ENCODE assay signal across 21 mouse cellular contexts in the genomic region with DNA sequence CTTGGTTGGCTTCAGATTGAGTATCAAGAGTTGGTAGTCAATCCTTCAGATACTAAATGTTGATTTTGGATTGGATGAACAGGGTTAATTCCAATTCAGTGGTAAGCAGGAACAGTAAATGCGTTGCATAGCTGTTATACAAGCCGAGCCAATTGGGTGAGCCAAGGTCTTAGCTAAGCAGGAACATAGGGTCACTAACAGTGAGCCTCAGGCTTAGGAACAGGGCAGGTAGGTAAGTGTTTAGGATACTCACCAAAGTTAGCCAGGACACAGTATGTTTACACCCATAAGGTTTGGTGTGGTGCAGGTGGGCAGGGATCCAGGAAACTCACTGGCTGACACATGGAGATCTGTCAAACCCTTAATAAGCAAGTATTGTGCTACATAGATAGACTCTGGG. TPM values are rescaled to one million over a fixed set of nuclear protein-coding genes. Genes with fewer than 3 reads are reported as not detected.
A peak's percentile ranks its signal among the peaks of the same experiment; 100 is the strongest.
DNase-seq lines count a peak whose midpoint lies in the region; ATAC-seq lines count a peak whose summit lies in the region.
"Had no signal": no experiment of that assay in that cellular context is flagged by ENCODE, and none has a peak within 500 bp of the region (broad histone marks: within the 10 kb centered on the region; RNA-seq: fewer than 3 reads in every experiment).

No protein-coding gene starts in this region.

- H3K4me2 ChIP-seq in heart, embryonic 11.5 days: no peak overlapping the region
- H3K4me2 ChIP-seq: embryonic facial prominence, embryonic 12.5 days; forebrain, embryonic 12.5 days; heart, embryonic 13.5 days; hindbrain, embryonic 15.5 days had no signal

- peak; percentile 20 for DNase-seq in adrenal gland, adult 2 months
- DNase-seq in adrenal gland, postnatal 25 days: no peak
- DNase-seq in heart, adult 11 months: peak; percentile 59
- peak; percentile 25 for DNase-seq in kidney, postnatal 14 days
- no peak for DNase-seq in kidney, postnatal 4 days
- DNase-seq in adipocyte (ENCODE audit: low spot score): peak; percentile 24
- DNase-seq in urinary bladder, postnatal 4 days (ENCODE audit: low spot score in 2 of 2): no peak
- DNase-seq: B cell, adult 2 months; cerebellum, adult 11-12 months; cerebellum, adult 9-10 months; cerebellum, postnatal 25 days; gastrocnemius, postnatal 10 days; heart, postnatal 36 days had no signal

- H3K9ac ChIP-seq in heart, embryonic 11.5 days (ENCODE audit: low read depth, low read length): no peak overlapping the region
- H3K9ac ChIP-seq: embryonic facial prominence, embryonic 12.5 days; forebrain, embryonic 12.5 days; heart, embryonic 13.5 days; hindbrain, embryonic 15.5 days had no signal

- ATAC-seq in heart, embryonic 11.5 days (replicated peaks; ENCODE audit: insufficient number of reproducible peaks, low FRiP score, low TSS enrichment): no peak
- ATAC-seq: CD4-positive, CD25-positive, alpha-beta regulatory T cell, adult 4 months; forebrain, embryonic 16.5 days had no signal

- H3K4me1 ChIP-seq in heart, embryonic 11.5 days (ENCODE audit: control insufficient read depth, insufficient read depth, low read length): no peaks in the 10 kb centered on the region
- H3K4me1 ChIP-seq: embryonic facial prominence, embryonic 12.5 days; forebrain, embryonic 12.5 days; heart, embryonic 13.5 days; hindbrain, embryonic 15.5 days had no signal

- no peaks in the 10 kb centered on the region for H3K36me3 ChIP-seq in heart, embryonic 11.5 days (ENCODE audit: control insufficient read depth, insufficient read depth, low read length)
- H3K36me3 ChIP-seq: forebrain, embryonic 12.5 days; hindbrain, embryonic 15.5 days had no signal

- H3K27ac ChIP-seq in heart, embryonic 11.5 days (ENCODE audit: low read depth, low read length): no peak overlapping the region
- H3K27ac ChIP-seq: embryonic facial prominence, embryonic 12.5 days; forebrain, embryonic 12.5 days; heart, embryonic 13.5 days; hindbrain, embryonic 15.5 days had no signal

- no peaks in the 10 kb centered on the region for H3K27me3 ChIP-seq in heart, embryonic 11.5 days (ENCODE audit: control insufficient read depth, insufficient read depth, low read length)
- H3K27me3 ChIP-seq: embryonic facial prominence, embryonic 12.5 days; forebrain, embryonic 12.5 days; heart, embryonic 13.5 days; hindbrain, embryonic 15.5 days had no signal

- no peaks in the 10 kb centered on the region for H3K9me3 ChIP-seq in heart, embryonic 11.5 days (replicated peaks; ENCODE audit: control insufficient read depth, low read length)
- H3K9me3 ChIP-seq: embryonic facial prominence, embryonic 12.5 days; forebrain, embryonic 12.5 days; G1E; heart, embryonic 13.5 days; hindbrain, embryonic 15.5 days had no signal

- 88% methylated on average over 2 of the region's 2 CpGs for WGBS in heart, embryonic 11.5 days (ENCODE audit: insufficient replicate concordance)

- no peak overlapping the region for H3K4me3 ChIP-seq in heart, embryonic 11.5 days (ENCODE audit: low read depth, low read length)
- H3K4me3 ChIP-seq: embryonic facial prominence, embryonic 12.5 days; forebrain, embryonic 12.5 days; heart, embryonic 13.5 days; hindbrain, embryonic 15.5 days had no signal

RNA-seq across cellular contexts. Expression of gene Lyrm1, which starts 48.3 kb away (rescaled TPM):
- total RNA-seq in adrenal gland, adult 2 months (2021): 10 to 100 TPM; 11.4 to 12.3 TPM
- 0.38 and 0.83 TPM in 2 replicates for polyA plus RNA-seq in adrenal gland, adult 2 months (2012; rRNA removed)
- 7.7 and 11.4 TPM in 2 replicates for total RNA-seq in adrenal gland, postnatal 25 days (2021)
- 9.4 and 11.2 TPM in 2 replicates for polyA plus RNA-seq in heart, embryonic 11.5 days (2014; fragmentation: Nextera tagmentation; extraction: Ambion mirVana)

RNA-seq across cellular contexts. Expression of gene Dcun1d3, which starts 48.7 kb away (rescaled TPM):
- total RNA-seq in adrenal gland, adult 2 months (2021): 10 to 100 TPM; 26.8 to 44.8 TPM
- polyA plus RNA-seq in adrenal gland, adult 2 months (2012; rRNA removed): 6.5 and 6.7 TPM in 2 replicates
- total RNA-seq in adrenal gland, postnatal 25 days (2021): 27.5 and 28.3 TPM in 2 replicates
- polyA plus RNA-seq in heart, embryonic 11.5 days (2014; fragmentation: Nextera tagmentation; extraction: Ambion mirVana): 3.4 and 6.2 TPM in 2 replicates

RNA-seq across cellular contexts. Expression of gene Eri2, which starts 53.5 kb away (rescaled TPM):
- 1 to 10 TPM; 5.2 to 6.1 TPM for total RNA-seq in adrenal gland, adult 2 months (2021)
- 0.25 and 0.30 TPM in 2 replicates for polyA plus RNA-seq in adrenal gland, adult 2 months (2012; rRNA removed)
- 7.3 and 7.8 TPM in 2 replicates for total RNA-seq in adrenal gland, postnatal 25 days (2021)
- 16.3 and 16.5 TPM in 2 replicates for polyA plus RNA-seq in heart, embryonic 11.5 days (2014; fragmentation: Nextera tagmentation; extraction: Ambion mirVana)

RNA-seq across cellular contexts. Expression of gene Rexo5, which starts 53.6 kb away (rescaled TPM):
- total RNA-seq in adrenal gland, adult 2 months (2021): 1 to 10 TPM; 5.9 to 6.5 TPM
- polyA plus RNA-seq in adrenal gland, adult 2 months (2012; rRNA removed): 0.49 and 1.5 TPM in 2 replicates
- 8.6 and 9.4 TPM in 2 replicates for total RNA-seq in adrenal gland, postnatal 25 days (2021)
- 16.2 and 19.0 TPM in 2 replicates for polyA plus RNA-seq in heart, embryonic 11.5 days (2014; fragmentation: Nextera tagmentation; extraction: Ambion mirVana)

Comparison
In these comparisons a context has a peak if more than half of its experiments do, and no peak if none do; other contexts are left out.
1. DNase-seq: peak in adrenal gland, adult 2 months (single experiment), heart, adult 11 months (single experiment), kidney, postnatal 14 days (single experiment) and adipocyte (single experiment); none in adrenal gland, postnatal 25 days (single experiment), kidney, postnatal 4 days (0 of 2) and urinary bladder, postnatal 4 days (0 of 2).